Mouse (Mus musculus) CH12.LX (cell line): ENCODE measurements around the gene 1700013G24Rik. TPM values are rescaled to one million over a fixed set of nuclear protein-coding genes. Genes with fewer than 3 reads are reported as not detected.

Source experiments
- DNase-seq: peaks from one replicate; pipeline ENCODE4 v3.0.0-alpha.2; 2013; ENCODE audit errors: extremely low read depth
- H3K27ac ChIP-seq: 2 replicates; pipeline ENCODE4 v1.5.1; 2012; ENCODE audit warnings: low read depth, mild to moderate bottlenecking, control low read depth, moderate library complexity; ENCODE audit not compliant: insufficient read depth
- H3K27me3 ChIP-seq: replicated peaks from 2 replicates; pipeline ENCODE3; 2012; ENCODE audit warnings: inconsistent platforms
- H3K36me3 ChIP-seq, 2 experiments: replicated peaks in 1 of 2; 2 replicates each; pipeline versions ENCODE3 to v1.6.1; 2012; ENCODE audit warnings: inconsistent platforms in 1 of 2, low read length in 1 of 2, mild to moderate bottlenecking in 1 of 2, mixed read lengths in 1 of 2, moderate library complexity in 1 of 2; ENCODE audit not compliant: control insufficient read depth in 1 of 2, insufficient read depth in 1 of 2
- H3K4me1 ChIP-seq, 2 experiments: 2 replicates each; pipeline ENCODE4 v1.6.1; 2012; ENCODE audit warnings: inconsistent platforms in 1 of 2, moderate library complexity in 1 of 2; ENCODE audit not compliant: insufficient read depth in 2 of 2, control insufficient read depth in 1 of 2
- H3K4me2 ChIP-seq: 2 replicates; pipeline ENCODE4 v1.6.1; 2012; ENCODE audit warnings: low read depth, mild to moderate bottlenecking, control low read depth; ENCODE audit not compliant: poor library complexity, insufficient read depth, severe bottlenecking
- H3K4me3 ChIP-seq, 3 experiments: fragments of 150-350 bp in 1 of 3; sonication (generic) in 1 of 3; replicated peaks in 1 of 3; 2 replicates each; pipeline versions ENCODE3 to v1.5.1; 2011 to 2012; ENCODE audit warnings: low read depth in 2 of 3, low read length in 2 of 3, mild to moderate bottlenecking in 2 of 3, moderate library complexity in 2 of 3, control low read depth in 1 of 3, improper control_type of control experiment in 1 of 3, inconsistent platforms in 1 of 3, mixed read lengths in 1 of 3; ENCODE audit not compliant: poor library complexity in 1 of 3
- H3K79me2 ChIP-seq: replicated peaks from 2 replicates; pipeline ENCODE4 v1.6.1; 2012; ENCODE audit warnings: mild to moderate bottlenecking, moderate library complexity; ENCODE audit not compliant: control insufficient read depth, poor library complexity, insufficient read depth, severe bottlenecking; ENCODE audit errors: extremely low read depth
- H3K9ac ChIP-seq: 2 replicates; pipeline ENCODE4 v1.6.1; 2012; ENCODE audit warnings: low read depth, mild to moderate bottlenecking, control low read depth, moderate library complexity; ENCODE audit not compliant: insufficient read depth
- H3K9me3 ChIP-seq: replicated peaks from 2 replicates; pipeline ENCODE3; 2012; ENCODE audit warnings: low read length, inconsistent platforms, mixed read lengths
- BHLHE40 ChIP-seq: IDR thresholded peaks from 2 replicates; pipeline ENCODE4 v1.6.1; 2011; ENCODE audit warnings: mild to moderate bottlenecking, low read depth, low read length, improper control_type of control experiment
- EP300 ChIP-seq: IDR thresholded peaks from 2 replicates; pipeline ENCODE4 v1.6.1; 2011; ENCODE audit warnings: low read length, improper control_type of control experiment
- GABPA ChIP-seq: IDR thresholded peaks from 2 replicates; pipeline ENCODE4 v1.6.1; 2012; ENCODE audit warnings: low read depth, low read length, improper control_type of control experiment, inconsistent platforms; ENCODE audit not compliant: insufficient replicate concordance
- JUN ChIP-seq: IDR thresholded peaks from 2 replicates; pipeline ENCODE4 v1.6.1; 2011; ENCODE audit warnings: low read depth, mild to moderate bottlenecking, low read length, improper control_type of control experiment, moderate library complexity; ENCODE audit not compliant: insufficient read depth
- JUND ChIP-seq: conservative IDR thresholded peaks from 2 replicates; pipeline ENCODE4 v1.6.1; 2011; ENCODE audit warnings: low read depth, low read length, improper control_type of control experiment
- KAT2A ChIP-seq: IDR thresholded peaks from 2 replicates; pipeline ENCODE4 v1.6.1; 2012; ENCODE audit warnings: low read length, improper control_type of control experiment, inconsistent platforms; ENCODE audit not compliant: insufficient replicate concordance
- MAFK ChIP-seq: IDR thresholded peaks from 2 replicates; pipeline ENCODE4 v1.6.1; 2011; ENCODE audit warnings: low read length, improper control_type of control experiment; ENCODE audit not compliant: insufficient replicate concordance
- MAX ChIP-seq: IDR thresholded peaks from 2 replicates; pipeline ENCODE4 v1.6.1; 2011; ENCODE audit warnings: low read length, improper control_type of control experiment
- MAZ ChIP-seq: IDR thresholded peaks from 2 replicates; pipeline ENCODE4 v1.6.1; 2012; ENCODE audit warnings: low read depth, mild to moderate bottlenecking, inconsistent platforms, low read length, improper control_type of control experiment, moderate library complexity
- MYC ChIP-seq: IDR thresholded peaks from 2 replicates; pipeline ENCODE4 v1.6.1; 2011; ENCODE audit warnings: low read depth, mild to moderate bottlenecking, improper control_type of control experiment, low read length
- NRF1 ChIP-seq: IDR thresholded peaks from 2 replicates; pipeline ENCODE4 v1.6.1; 2014; ENCODE audit warnings: low read depth, mild to moderate bottlenecking, inconsistent platforms, low read length, improper control_type of control experiment, moderate library complexity
- POLR2AphosphoS2 ChIP-seq: IDR thresholded peaks from 2 replicates; pipeline ENCODE4 v1.6.1; 2011; ENCODE audit warnings: low read depth, low read length, improper control_type of control experiment
- RAD21 ChIP-seq: IDR thresholded peaks from 2 replicates; pipeline ENCODE4 v1.6.1; 2011; ENCODE audit warnings: low read depth, mild to moderate bottlenecking, low read length, improper control_type of control experiment, moderate library complexity
- SIN3A ChIP-seq: IDR thresholded peaks from 2 replicates; pipeline ENCODE4 v1.6.1; 2012; ENCODE audit warnings: low read length, improper control_type of control experiment, inconsistent platforms
- USF1 ChIP-seq: IDR thresholded peaks from 2 replicates; pipeline ENCODE4 v1.6.1; 2014; ENCODE audit warnings: low read depth, mild to moderate bottlenecking, inconsistent platforms, low read length, improper control_type of control experiment
- USF2 ChIP-seq: conservative IDR thresholded peaks from 2 replicates; pipeline ENCODE4 v1.6.1; 2011; ENCODE audit warnings: low read depth, low read length, improper control_type of control experiment
- ZKSCAN1 ChIP-seq: IDR thresholded peaks from 2 replicates; pipeline ENCODE4 v1.6.1; 2012; ENCODE audit warnings: low read depth, inconsistent platforms, low read length, improper control_type of control experiment, borderline replicate concordance
- ZMIZ1 ChIP-seq: IDR thresholded peaks from 2 replicates; pipeline ENCODE4 v1.6.1; 2012; ENCODE audit warnings: low read depth, mild to moderate bottlenecking, inconsistent platforms, low read length, improper control_type of control experiment
- ZNF384 ChIP-seq: IDR thresholded peaks from 2 replicates; pipeline ENCODE4 v1.6.1; 2012; ENCODE audit warnings: low read depth, low read length, improper control_type of control experiment, inconsistent platforms
- dilution Hi-C: fragments of 300-500 bp; cut with MboI; formaldehyde crosslinking; loops from 2 replicates; pipeline ENCODE4 v1.14.3; 2020; ENCODE audit warnings: low sequenced_read_pairs; ENCODE audit not compliant: extremely low pct_unique_long_range_greater_than_20kb, extremely low pct_ligation_motif_present
- in situ Hi-C: fragments of 300-500 bp; cut with MboI; formaldehyde crosslinking; loops from 3 replicates; pipeline ENCODE4 v1.14.3; 2019; ENCODE audit warnings: low sequenced_read_pairs, low pct_ligation_motif_present, low pct_unique_long_range_greater_than_20kb, mixed read lengths
- polyA plus RNA-seq: library from polyadenylated mRNA; unstranded; fragments of >175 nt; gene quantifications from 2 replicates; pipeline ENCODE4 v1.2.1, GENCODE M21; 2012; ENCODE audit warnings: low read depth; ENCODE audit not compliant: insufficient read length
- total RNA-seq, 2 experiments: library from RNA; depleted of rRNA; stranded (reverse); fragments of 300-350 nt in 1 of 2; fragments of >200 nt in 1 of 2; gene quantifications; 2 replicates each; pipeline ENCODE4 v1.2.3; 2012 to 2014

1700013G24Rik gene
- total and polyA plus RNA-seq, 3 experiments, result not detected

DNA sequence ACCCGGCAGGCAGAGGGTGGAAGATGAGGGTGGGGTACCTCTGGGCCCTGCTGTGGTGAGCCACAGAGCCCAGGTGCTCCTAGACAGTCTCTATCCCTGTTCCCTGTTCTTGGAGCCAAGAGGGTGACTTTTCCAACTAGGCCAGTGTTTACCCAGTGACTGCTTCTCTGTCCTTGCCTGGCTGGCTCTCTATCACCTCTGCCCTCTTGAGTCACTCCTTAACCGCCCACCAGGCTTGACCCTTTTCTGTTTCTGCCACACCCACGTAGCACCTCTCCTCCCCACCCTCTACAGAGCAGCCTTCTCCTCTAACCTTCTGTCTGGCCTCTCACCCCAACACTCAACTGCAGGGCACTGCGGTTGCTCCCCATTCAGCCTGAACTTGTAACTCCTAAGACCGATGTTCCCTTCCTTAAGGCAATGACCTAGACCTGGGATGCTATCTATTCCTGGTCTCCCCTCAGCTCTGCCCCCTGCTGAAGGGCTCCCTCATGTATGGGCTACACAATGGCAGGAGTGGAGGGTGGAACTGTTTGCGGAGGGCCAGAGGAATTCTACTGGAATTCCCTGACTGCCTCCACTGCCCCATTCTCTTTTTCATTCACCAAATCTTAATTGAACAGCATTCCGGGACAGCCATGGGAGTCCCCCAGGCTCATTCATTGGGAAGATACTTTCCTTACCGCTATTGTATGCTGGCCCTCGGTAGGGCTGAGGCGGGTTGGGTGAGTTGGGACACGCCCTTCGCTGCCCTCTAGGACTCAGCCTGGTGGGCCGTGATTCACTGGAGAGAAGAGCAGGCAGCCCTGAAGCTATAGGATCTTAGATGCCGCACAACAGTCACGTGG lies 17.0 kb downstream of the 1700013G24Rik start:
- no peak for DNase-seq
- no peak overlapping the region for H3K4me2 ChIP-seq
- dilution Hi-C loops (no loop called here), in situ Hi-C loops (loop anchor here (5.0 kb wide), 1 partner anchor 32 kb away; no protein-coding TSS in a partner anchor)
- peaks cover 0 to 10% of the 10 kb centered on the region in 2 experiments for H3K36me3 ChIP-seq
- H3K4me3 ChIP-seq, result peak overlapping the region in 2 of 3 experiments; percentile 50 to 72
- H3K4me1 ChIP-seq, result peaks cover 11 to 31% of the 10 kb centered on the region in 2 experiments
- no peaks in the 10 kb centered on the region for H3K79me2 ChIP-seq
- TF ChIP-seq MAFK (no peak), USF2 (no peak), KAT2A (no peak), MYC (no peak), MAX (no peak), GABPA (no peak), USF1 (no peak), BHLHE40 (no peak), NRF1 (no peak), RAD21 (no peak), SIN3A (no peak), ZKSCAN1 (no peak), ZMIZ1 (no peak), POLR2AphosphoS2 (no peak), EP300 (no peak)
- peaks cover 2% of the 10 kb centered on the region for H3K9me3 ChIP-seq
- peaks cover 18% of the 10 kb centered on the region for H3K27me3 ChIP-seq
- H3K9ac ChIP-seq, result no peak overlapping the region
- H3K27ac ChIP-seq, result no peak overlapping the region

GRCm38 (mm10) chr4:137470701-137471317 lies 17.7 kb downstream of the 1700013G24Rik start:
- H3K4me3 ChIP-seq, result no peak overlapping the region
- peaks cover 15% of the 10 kb centered on the region for H3K27me3 ChIP-seq
- no peak overlapping the region for H3K27ac ChIP-seq
- TF ChIP-seq JUND (no peak), GABPA (no peak), ZNF384 (no peak), JUN (no peak), MAZ (no peak), USF1 (no peak)
- H3K36me3 ChIP-seq, result peaks cover 0 to 10% of the 10 kb centered on the region in 2 experiments
- H3K79me2 ChIP-seq, result no peaks in the 10 kb centered on the region
- H3K4me1 ChIP-seq, result peaks cover 11 to 31% of the 10 kb centered on the region in 2 experiments
- no peak overlapping the region for H3K9ac ChIP-seq
- peaks cover 2% of the 10 kb centered on the region for H3K9me3 ChIP-seq
- in situ Hi-C loops (no loop called here), dilution Hi-C loops (no loop called here)
- no peak overlapping the region for H3K4me2 ChIP-seq
- DNase-seq, result no peak
